Mouse (Mus musculus) cerebellum, postnatal 36 days (tissue): ENCODE measurements around the gene Gm6993.
A peak's percentile ranks its signal among the peaks of the same experiment; 100 is the strongest.

Source experiments
- DNase-seq, 2 experiments: peaks; one replicate each; pipeline ENCODE4 v3.0.0; 2021 to 2022; ENCODE audit warnings: mixed read lengths in 2 of 2

Gm6993 gene

GRCm38 (mm10) chr12:31240470-31240869, at the start of gene Gm6993:
TSS of gene Gm6993 (plus strand) at chr12:31240770.
- no peak for DNase-seq

- DNase-seq, result no peak
These were observed 49.1 kb upstream of the Gm6993 start for GRCm38 (mm10) chr12:31191329-31191954.

GRCm38 (mm10) chr12:31202509-31202908, 38.1 kb upstream of the Gm6993 start:
- no peak for DNase-seq

GRCm38 (mm10) chr12:31203746-31204455, 36.7 kb upstream of the Gm6993 start:
- no peak for DNase-seq

GRCm38 (mm10) chr12:31204898-31205297, 35.7 kb upstream of the Gm6993 start:
- DNase-seq, result no peak

GRCm38 (mm10) chr12:31205983-31206633, 34.5 kb upstream of the Gm6993 start:
- DNase-seq, result no peak

GRCm38 (mm10) chr12:31208766-31209165, 31.8 kb upstream of the Gm6993 start:
- DNase-seq, result no peak

- no peak for DNase-seq
These were observed 31.2 kb upstream of the Gm6993 start for GRCm38 (mm10) chr12:31209377-31209805.

- DNase-seq, result peak; percentile 69 to 70
These were observed 27.0 kb upstream of the Gm6993 start for GRCm38 (mm10) chr12:31213556-31213955.

- no peak for DNase-seq
These were observed 25.6 kb upstream of the Gm6993 start for GRCm38 (mm10) chr12:31215003-31215402.

GRCm38 (mm10) chr12:31217232-31217631, 23.3 kb upstream of the Gm6993 start:
- no peak for DNase-seq

- DNase-seq, result no peak
These were observed 21.8 kb upstream of the Gm6993 start for GRCm38 (mm10) chr12:31218774-31219173.

- no peak for DNase-seq
These were observed 19.0 kb upstream of the Gm6993 start for GRCm38 (mm10) chr12:31221522-31221921.

- no peak for DNase-seq
These were observed 18.3 kb upstream of the Gm6993 start for GRCm38 (mm10) chr12:31222282-31222681.

GRCm38 (mm10) chr12:31222741-31223140, 17.8 kb upstream of the Gm6993 start:
- DNase-seq, result no peak

GRCm38 (mm10) chr12:31225451-31225850, 15.1 kb upstream of the Gm6993 start:
- no peak for DNase-seq

GRCm38 (mm10) chr12:31227167-31227566, 13.4 kb upstream of the Gm6993 start:
- no peak for DNase-seq

- no peak for DNase-seq
These were observed 11.7 kb upstream of the Gm6993 start for GRCm38 (mm10) chr12:31228878-31229277.

- no peak for DNase-seq
These were observed 7.9 kb upstream of the Gm6993 start for GRCm38 (mm10) chr12:31232635-31233034.

- no peak for DNase-seq
These were observed 5.6 kb upstream of the Gm6993 start for GRCm38 (mm10) chr12:31235018-31235417.

GRCm38 (mm10) chr12:31236861-31237595, 3.5 kb upstream of the Gm6993 start:
- DNase-seq, result peak; percentile 9 to 10

- no peak for DNase-seq
These were observed 1.5 kb upstream of the Gm6993 start for GRCm38 (mm10) chr12:31239031-31239583.

GRCm38 (mm10) chr12:31239798-31240197, 772 bp upstream of the Gm6993 start:
- no peak for DNase-seq
